Mouse (Mus musculus): ENCODE data around the gene Nup62. TPM values are rescaled to one million over a fixed set of nuclear protein-coding genes. Genes with fewer than 3 reads are reported as not detected.

Gene Nup62
- polyA plus RNA-seq, 1 experiment: 77.0 TPM

GRCm38 (mm10) chr7:44824872-44825271, 9.0 kb downstream of the Nup62 start:
- peaks cover 91% of the 10 kb centered on the region for H3K79me2 ChIP-seq (ENCODE audit: control insufficient read depth, insufficient read depth)

GRCm38 (mm10) chr7:44826771-44827170, 10.9 kb downstream of the Nup62 start:
- H3K36me3 ChIP-seq (ENCODE audit: control insufficient read depth, insufficient read depth): peaks cover 24% of the 10 kb centered on the region
- no peak overlapping the region for H3ac ChIP-seq (ENCODE audit: control insufficient read depth, insufficient read length)
- peak overlapping the region; percentile 47 for H3K4me2 ChIP-seq (ENCODE audit: low read depth)
- TF ChIP-seq MAX (IDR thresholded peaks at IDR 0.05; ENCODE audit: low read depth) (no peak), CEBPB (IDR thresholded peaks at IDR 0.05; ENCODE audit: insufficient read depth, poor library complexity, severe bottlenecking) (0 out of 2 replicates have a peak, but pooled peaks have one; percentile 28), TCF12 (IDR thresholded peaks at IDR 0.05; ENCODE audit: insufficient read depth, poor library complexity, severe bottlenecking) (no peak)
- H3K4me3 ChIP-seq: no peak overlapping the region
- no peaks in the 10 kb centered on the region for H3K27me3 ChIP-seq (ENCODE audit: control insufficient read depth, insufficient read depth, insufficient read length)
- peaks cover 88% of the 10 kb centered on the region for H3K79me2 ChIP-seq (ENCODE audit: control insufficient read depth, insufficient read depth)

More at GRCm38 (mm10) chr7:44824872-44825271, 9.0 kb downstream of the Nup62 start:
- no peaks in the 10 kb centered on the region for H3K27me3 ChIP-seq (ENCODE audit: control insufficient read depth, insufficient read depth, insufficient read length)
- H3K4me3 ChIP-seq: no peak overlapping the region
- peak overlapping the region; percentile 51 for H3K4me2 ChIP-seq (ENCODE audit: low read depth)
- no peak overlapping the region for H3ac ChIP-seq (ENCODE audit: control insufficient read depth, insufficient read length)
- peaks cover 7% of the 10 kb centered on the region for H3K36me3 ChIP-seq (ENCODE audit: control insufficient read depth, insufficient read depth)
- TF ChIP-seq TCF12 (IDR thresholded peaks at IDR 0.05; ENCODE audit: insufficient read depth, poor library complexity, severe bottlenecking) (no peak), POLR2A (IDR thresholded peaks at IDR 0.05; ENCODE audit: insufficient read length, low read depth) (no peak), MYOD1 (IDR thresholded peaks at IDR 0.05; ENCODE audit: control insufficient read depth in 1 of 3, insufficient read length in 2 of 3, low read depth in 2 of 3) (no peak), TCF3 (IDR thresholded peaks at IDR 0.05; ENCODE audit: insufficient read length, low read depth) (no peak), MAX (IDR thresholded peaks at IDR 0.05; ENCODE audit: low read depth) (no peak), POLR2AphosphoS2 (IDR thresholded peaks at IDR 0.05; ENCODE audit: insufficient read length, low read depth) (no peak), USF1 (IDR thresholded peaks at IDR 0.05; ENCODE audit: low read depth) (no peak), E2F4 (IDR thresholded peaks at IDR 0.05; ENCODE audit: insufficient read depth) (no peak), SRF (IDR thresholded peaks at IDR 0.05; ENCODE audit: control insufficient read depth, insufficient read length, low read depth) (no peak), MYOG (IDR thresholded peaks at IDR 0.05; ENCODE audit: control insufficient read depth in 1 of 3, insufficient read depth in 1 of 3, insufficient read length in 2 of 3, low read depth in 2 of 3) (no peak), CEBPB (IDR thresholded peaks at IDR 0.05; ENCODE audit: insufficient read depth, poor library complexity, severe bottlenecking) (no peak), REST (IDR thresholded peaks at IDR 0.05; ENCODE audit: insufficient read depth, insufficient read length) (no peak)

- no peak overlapping the region for H3K4me3 ChIP-seq
- no peak overlapping the region for H3ac ChIP-seq (ENCODE audit: control insufficient read depth, insufficient read length)
- H3K4me2 ChIP-seq (ENCODE audit: low read depth): no peak overlapping the region
- H3K27me3 ChIP-seq (ENCODE audit: control insufficient read depth, insufficient read depth, insufficient read length): no peaks in the 10 kb centered on the region
- peaks cover 69% of the 10 kb centered on the region for H3K79me2 ChIP-seq (ENCODE audit: control insufficient read depth, insufficient read depth)
- TF ChIP-seq TCF3 (IDR thresholded peaks at IDR 0.05; ENCODE audit: insufficient read length, low read depth) (no peak), MYOD1 (IDR thresholded peaks at IDR 0.05; ENCODE audit: control insufficient read depth in 1 of 3, insufficient read length in 2 of 3, low read depth in 2 of 3) (peak in 1 of 3 experiments; percentile 60), MAX (IDR thresholded peaks at IDR 0.05; ENCODE audit: low read depth) (no peak), MYOG (IDR thresholded peaks at IDR 0.05; ENCODE audit: control insufficient read depth in 1 of 3, insufficient read depth in 1 of 3, insufficient read length in 2 of 3, low read depth in 2 of 3) (peak in 2 of 3 experiments; percentile 9 to 48), CEBPB (IDR thresholded peaks at IDR 0.05; ENCODE audit: insufficient read depth, poor library complexity, severe bottlenecking) (no peak)
- H3K36me3 ChIP-seq (ENCODE audit: control insufficient read depth, insufficient read depth): peaks cover 26% of the 10 kb centered on the region
These were observed 12.8 kb downstream of the Nup62 start for GRCm38 (mm10) chr7:44828706-44829105.

GRCm38 (mm10) chr7:44832763-44833162, 16.9 kb downstream of the Nup62 start:
- H3ac ChIP-seq (ENCODE audit: control insufficient read depth, insufficient read length): no peak overlapping the region
- peaks cover 26% of the 10 kb centered on the region for H3K36me3 ChIP-seq (ENCODE audit: control insufficient read depth, insufficient read depth)
- H3K79me2 ChIP-seq (ENCODE audit: control insufficient read depth, insufficient read depth): peaks cover 28% of the 10 kb centered on the region
- TF ChIP-seq MYOG (IDR thresholded peaks at IDR 0.05; ENCODE audit: control insufficient read depth in 1 of 3, insufficient read depth in 1 of 3, insufficient read length in 2 of 3, low read depth in 2 of 3) (no peak), TCF3 (IDR thresholded peaks at IDR 0.05; ENCODE audit: insufficient read length, low read depth) (no peak), MAX (IDR thresholded peaks at IDR 0.05; ENCODE audit: low read depth) (no peak), CEBPB (IDR thresholded peaks at IDR 0.05; ENCODE audit: insufficient read depth, poor library complexity, severe bottlenecking) (no peak), SRF (IDR thresholded peaks at IDR 0.05; ENCODE audit: control insufficient read depth, insufficient read length, low read depth) (no peak), POLR2A (IDR thresholded peaks at IDR 0.05; ENCODE audit: insufficient read length, low read depth) (no peak), POLR2AphosphoS2 (IDR thresholded peaks at IDR 0.05; ENCODE audit: insufficient read length, low read depth) (no peak), E2F4 (IDR thresholded peaks at IDR 0.05; ENCODE audit: insufficient read depth) (no peak), USF1 (IDR thresholded peaks at IDR 0.05; ENCODE audit: low read depth) (no peak), REST (IDR thresholded peaks at IDR 0.05; ENCODE audit: insufficient read depth, insufficient read length) (no peak), MYOD1 (IDR thresholded peaks at IDR 0.05; ENCODE audit: control insufficient read depth in 1 of 3, insufficient read length in 2 of 3, low read depth in 2 of 3) (no peak), TCF12 (IDR thresholded peaks at IDR 0.05; ENCODE audit: insufficient read depth, poor library complexity, severe bottlenecking) (no peak)
- H3K27me3 ChIP-seq (ENCODE audit: control insufficient read depth, insufficient read depth, insufficient read length): no peaks in the 10 kb centered on the region
- no peak overlapping the region for H3K4me3 ChIP-seq
- H3K4me2 ChIP-seq (ENCODE audit: low read depth): no peak overlapping the region

- Histone ChIP-seq H3K36me3 (ENCODE audit: control insufficient read depth, insufficient read depth) (peaks cover 14% of the 10 kb centered on the region), H3K4me3 (no peak overlapping the region), H3K4me2 (ENCODE audit: low read depth) (no peak overlapping the region), H3ac (ENCODE audit: control insufficient read depth, insufficient read length) (no peak overlapping the region), H3K79me2 (ENCODE audit: control insufficient read depth, insufficient read depth) (peaks cover 12% of the 10 kb centered on the region), H3K27me3 (ENCODE audit: control insufficient read depth, insufficient read depth, insufficient read length) (no peaks in the 10 kb centered on the region)
- TF ChIP-seq POLR2A (IDR thresholded peaks at IDR 0.05; ENCODE audit: insufficient read length, low read depth) (no peak), POLR2AphosphoS2 (IDR thresholded peaks at IDR 0.05; ENCODE audit: insufficient read length, low read depth) (peak; percentile 72), USF1 (IDR thresholded peaks at IDR 0.05; ENCODE audit: low read depth) (no peak)
These were observed 19.6 kb downstream of the Nup62 start for GRCm38 (mm10) chr7:44835373-44836015.

Data from myocyte (in vitro differentiated cells).